Mouse (Mus musculus): ENCODE results near the gene Gfpt1.
A peak's percentile ranks its signal among the peaks of the same experiment; 100 is the strongest.
"Not testable (repeated sequence)": the region's sequence is repeated elsewhere in the genome, so short reads cannot be mapped to it uniquely, and the experiment has no call there.

Gfpt1 gene

DNA sequence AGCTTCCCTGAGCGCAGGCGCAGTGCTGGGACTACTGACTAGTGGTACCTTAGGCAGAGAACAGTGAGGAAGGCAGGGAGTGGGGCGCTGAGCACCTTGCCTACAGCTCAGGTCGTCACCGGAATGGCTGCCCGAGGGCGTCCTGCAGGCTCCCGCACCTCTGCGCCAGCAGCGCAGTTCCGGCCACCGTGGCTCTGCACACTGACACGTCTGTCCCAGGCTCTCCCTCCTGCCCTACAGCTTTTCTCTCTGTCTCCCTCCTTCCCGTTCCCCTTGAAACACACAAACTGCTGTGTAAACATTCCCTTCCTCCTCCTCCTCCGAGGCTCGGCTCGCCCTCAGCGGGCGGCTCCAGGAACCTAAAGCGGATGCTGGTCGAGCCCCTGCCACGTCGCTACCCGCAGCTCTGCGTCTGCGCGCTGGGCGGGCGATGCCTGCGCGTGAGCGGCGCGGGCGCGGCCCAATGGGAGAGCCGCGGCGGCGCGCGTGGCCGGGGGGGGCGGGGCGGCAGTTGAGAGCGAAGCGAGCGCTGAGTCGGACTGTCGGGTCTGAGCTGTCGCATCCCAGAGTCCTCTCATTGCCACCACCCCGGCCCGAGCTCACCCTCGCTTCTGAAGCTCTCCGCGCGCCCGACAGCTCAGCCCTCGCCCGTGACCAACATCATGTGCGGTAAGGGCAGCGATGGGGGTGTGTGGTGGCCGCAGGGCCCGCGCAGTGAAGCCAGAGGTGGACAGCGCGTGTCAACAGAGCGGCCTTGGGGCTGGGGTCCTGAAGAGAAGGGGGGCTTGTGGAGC, at the start of gene Gfpt1:
Gene Gfpt1 (plus strand): TSS at position 510 of the 794 bp plus-strand sequence.
- DNase-seq (ENCODE audit: low spot score in 2 of 2), result peak; percentile 90 to 94

DNA sequence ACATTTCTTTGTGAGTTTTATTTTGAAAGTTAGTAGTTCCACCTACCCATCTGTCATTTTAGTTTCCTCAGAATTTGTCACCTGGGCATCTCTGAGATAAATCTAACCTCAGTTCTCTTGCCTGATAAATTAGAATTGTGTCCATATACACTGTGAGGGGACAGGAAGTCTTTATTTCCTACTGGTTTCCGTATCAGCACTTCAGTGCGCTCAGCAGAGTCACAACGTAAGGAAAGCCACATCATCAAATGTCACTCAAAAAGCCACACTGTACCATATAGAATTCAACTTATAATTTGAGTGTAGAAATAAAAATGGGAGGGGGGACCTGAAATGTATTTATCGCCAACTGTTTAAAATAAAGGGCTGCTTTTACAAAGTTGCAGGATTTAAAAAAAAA, 48.4 kb upstream of the Gfpt1 start:
- DNase-seq (ENCODE audit: low spot score in 2 of 2), result no peak

DNA sequence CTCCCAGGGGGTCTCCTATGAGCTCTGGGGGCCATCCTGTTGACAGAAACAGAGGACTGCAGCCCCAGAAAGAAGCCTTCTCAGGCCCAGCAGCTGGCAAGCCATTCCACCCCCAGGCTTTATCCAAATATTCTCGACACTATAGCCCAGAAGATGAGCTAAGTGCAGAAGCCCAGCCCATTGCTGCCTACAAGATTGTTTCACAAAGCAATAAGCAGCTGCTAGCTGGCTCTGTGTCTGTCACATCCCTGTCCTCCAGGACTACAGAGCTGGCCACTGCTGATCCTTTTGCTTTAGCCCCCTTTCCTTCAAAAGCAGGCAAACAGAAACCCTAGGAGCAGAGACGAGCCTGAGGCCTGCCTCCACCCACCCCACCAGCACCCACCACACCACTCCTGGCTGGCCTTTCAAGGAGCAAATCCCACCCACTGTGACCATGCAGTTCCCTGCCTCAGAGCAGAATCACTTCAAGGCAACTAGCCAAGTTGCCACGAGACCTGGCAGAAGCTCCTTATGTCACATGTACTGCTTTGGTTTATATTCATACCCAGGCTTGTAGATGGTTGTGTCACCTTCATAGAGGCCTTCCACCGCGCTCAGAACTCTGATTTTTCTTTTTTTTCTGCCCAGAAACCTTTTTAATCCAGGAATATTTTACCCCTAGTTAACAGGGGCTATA, 45.9 kb upstream of the Gfpt1 start:
- DNase-seq (ENCODE audit: low spot score in 2 of 2), result no peak

DNA sequence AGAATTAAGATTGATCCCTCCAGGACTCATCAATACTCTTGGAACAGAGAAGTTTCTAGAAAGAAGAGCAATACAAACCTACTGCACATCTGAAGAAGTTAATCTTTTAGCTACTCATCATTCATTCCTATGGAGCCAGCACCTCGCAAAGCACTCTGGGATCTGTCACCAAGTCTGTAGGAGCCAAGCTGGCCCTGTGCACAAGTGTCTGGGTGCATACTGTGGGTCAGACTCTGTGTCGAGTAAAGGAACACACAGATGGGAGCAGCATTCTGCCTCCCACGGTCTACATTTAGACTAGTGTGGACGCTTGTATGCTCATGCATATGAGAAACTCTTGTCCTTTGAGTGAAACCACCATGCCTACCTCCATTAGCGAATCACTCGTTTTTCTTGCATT, 45.3 kb upstream of the Gfpt1 start:
- no peak for DNase-seq (ENCODE audit: low spot score in 2 of 2)

DNA sequence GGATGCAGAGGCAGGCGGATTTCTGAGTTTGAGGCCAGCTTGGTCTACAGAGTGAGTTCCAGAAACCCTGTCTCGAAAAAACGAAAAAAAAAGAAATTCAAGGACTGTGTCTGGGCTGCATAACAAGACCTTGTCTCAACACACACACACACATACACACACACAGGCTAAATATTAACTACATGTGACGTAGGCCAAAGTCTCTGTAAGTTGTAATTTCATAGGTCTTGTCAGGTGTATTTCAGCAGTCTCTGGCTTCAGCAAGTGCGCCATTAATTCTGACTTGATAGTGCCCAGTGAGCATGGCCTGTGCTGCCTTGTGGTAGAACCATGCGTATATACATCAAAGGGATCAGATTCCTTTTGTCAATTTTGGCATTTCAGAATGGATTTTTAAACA, 40.7 kb upstream of the Gfpt1 start:
- no peak for DNase-seq (ENCODE audit: low spot score in 2 of 2)

DNA sequence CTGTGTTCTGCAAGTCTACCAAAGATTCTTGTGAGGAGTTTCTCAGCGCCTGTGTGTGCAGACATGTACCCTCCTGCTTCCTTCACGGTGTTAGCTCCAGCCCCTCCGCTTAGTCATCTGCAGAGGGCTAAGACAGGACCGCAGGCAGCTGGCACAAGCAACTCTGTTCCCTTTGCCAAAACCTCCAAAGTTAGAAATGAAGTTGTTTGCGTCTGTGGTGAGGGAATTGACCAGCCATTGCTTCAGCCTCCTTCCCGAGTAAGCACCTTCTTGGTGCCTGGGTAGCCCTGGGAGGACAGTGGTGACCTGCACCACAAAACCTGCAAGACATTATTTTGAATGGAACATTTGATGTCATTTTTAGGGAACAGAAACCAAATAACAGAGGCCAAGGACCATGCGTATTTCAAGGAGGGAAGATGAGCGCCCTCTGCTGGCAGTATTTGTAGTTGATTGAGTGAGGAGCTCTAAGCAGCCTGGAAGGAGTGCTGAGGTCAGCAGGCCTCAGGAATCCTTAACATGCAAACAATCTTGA, 40.1 kb upstream of the Gfpt1 start:
- DNase-seq (ENCODE audit: low spot score in 2 of 2), result peak; percentile 65 to 79

DNA sequence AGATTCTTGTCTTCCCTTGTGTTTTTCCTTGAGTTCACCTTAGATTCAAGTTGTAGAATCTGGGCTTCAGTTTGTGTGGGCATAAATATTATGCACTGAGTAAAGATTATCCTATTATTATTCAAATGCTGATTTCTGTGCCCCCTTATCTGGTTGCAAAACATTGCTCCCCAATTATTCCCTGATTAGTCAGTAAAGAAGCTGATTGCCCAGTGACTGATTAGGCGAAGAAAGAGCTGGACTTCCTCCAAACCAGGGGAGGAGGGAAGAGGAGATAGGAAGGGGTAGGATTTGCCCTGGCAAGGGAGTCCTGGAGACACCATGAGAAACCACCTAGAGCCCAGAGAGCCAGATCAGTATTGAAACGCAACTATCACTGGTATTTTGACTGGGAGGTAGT, 38.5 kb upstream of the Gfpt1 start:
- no peak for DNase-seq (ENCODE audit: low spot score in 2 of 2)

DNA sequence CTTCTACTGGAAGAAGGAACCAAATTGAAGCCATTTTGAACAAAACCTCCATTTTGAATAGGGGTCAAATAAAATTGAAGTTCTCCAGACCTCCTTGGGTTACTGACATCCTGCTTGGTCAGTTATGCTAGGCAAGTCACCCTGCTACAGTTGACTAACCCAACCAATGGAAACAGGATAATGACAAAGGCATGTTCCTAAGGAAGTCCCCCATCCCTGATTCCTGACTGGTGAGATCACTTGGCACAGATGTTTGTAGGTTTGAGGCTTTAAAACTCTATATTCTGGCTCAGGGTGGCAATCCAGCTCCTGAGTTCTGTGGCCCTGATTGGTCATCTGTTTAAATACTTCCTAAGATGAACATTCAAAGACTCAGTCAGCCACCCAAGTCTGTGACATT, 37.1 kb upstream of the Gfpt1 start:
- no peak for DNase-seq (ENCODE audit: low spot score in 2 of 2)

DNA sequence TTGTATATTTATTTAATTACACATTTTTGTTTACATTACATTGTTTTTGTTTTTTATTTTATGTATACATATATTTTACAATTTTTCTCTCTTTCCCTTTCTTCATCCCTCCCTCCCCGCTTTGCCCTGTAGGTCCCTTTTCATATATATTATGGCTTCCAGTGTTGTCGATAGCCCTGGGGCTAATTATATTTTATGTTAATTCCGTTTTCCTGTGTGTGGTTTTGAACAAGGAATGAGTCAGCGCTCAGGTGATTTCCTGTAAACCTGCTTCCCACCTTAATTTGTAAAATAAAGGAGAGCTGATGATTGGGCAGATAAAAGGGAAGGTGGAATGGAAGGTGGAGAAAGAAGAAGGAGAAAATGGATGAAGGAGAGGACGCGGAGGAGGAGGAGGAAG, 33.8 kb upstream of the Gfpt1 start, which contains the start of gene Nfu1:
Gene Nfu1 (plus strand): TSS at position 350 of the 400 bp plus-strand sequence.
- no peak for DNase-seq (ENCODE audit: low spot score in 2 of 2)

DNA sequence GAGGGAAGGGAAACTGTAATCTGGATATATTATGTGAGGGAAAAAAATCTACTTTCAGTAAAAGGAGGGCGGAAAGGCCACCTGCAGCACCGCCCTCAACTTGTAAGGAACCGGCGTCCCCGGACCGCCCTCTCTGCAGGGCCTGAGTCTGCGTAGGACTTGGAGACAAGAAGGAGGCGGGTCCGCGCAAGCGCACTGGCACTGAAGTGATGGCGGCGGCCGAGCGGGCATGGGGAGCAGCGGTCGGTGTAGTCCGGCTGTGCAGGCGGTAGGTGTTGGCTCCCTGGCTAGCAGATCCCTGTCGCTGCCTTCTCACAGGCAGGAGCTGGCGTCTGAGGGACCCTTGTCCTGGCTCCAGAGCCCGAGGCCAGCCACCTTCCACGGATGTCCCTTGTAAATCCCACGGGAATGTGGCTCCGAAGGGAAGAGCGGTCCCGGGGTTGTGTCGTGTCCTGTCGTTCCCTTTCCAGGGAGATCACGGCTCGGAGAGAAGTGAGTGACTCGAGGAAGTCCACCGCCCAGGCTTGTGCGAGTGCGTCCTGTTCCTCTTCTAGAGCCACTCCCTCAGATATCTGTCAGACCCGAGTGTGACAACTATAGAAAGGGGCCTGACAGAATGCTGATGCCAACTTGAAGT, 32.8 kb upstream of the Gfpt1 start:
- peak; percentile 89 to 94 for DNase-seq (ENCODE audit: low spot score in 2 of 2)

DNA sequence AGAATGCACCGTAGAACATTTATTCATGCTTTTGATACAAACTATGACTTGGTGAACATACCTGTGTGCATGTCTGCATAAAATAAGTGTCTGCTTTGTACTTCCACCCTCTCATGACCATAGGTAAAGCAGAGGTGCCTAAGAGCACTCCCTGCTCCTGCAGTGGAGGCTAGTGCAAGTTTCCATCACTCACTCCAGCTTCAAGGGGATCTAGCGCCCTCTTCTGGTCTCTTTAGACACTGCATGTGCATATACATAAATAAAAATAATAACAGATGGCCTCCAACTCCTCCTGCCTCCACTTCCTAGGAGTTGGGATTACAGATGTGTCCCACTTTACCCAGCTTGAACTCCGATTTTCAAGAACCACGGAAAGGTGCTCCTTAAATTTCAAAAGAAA, 25.7 kb upstream of the Gfpt1 start:
- DNase-seq (ENCODE audit: low spot score in 2 of 2), result no peak

DNA sequence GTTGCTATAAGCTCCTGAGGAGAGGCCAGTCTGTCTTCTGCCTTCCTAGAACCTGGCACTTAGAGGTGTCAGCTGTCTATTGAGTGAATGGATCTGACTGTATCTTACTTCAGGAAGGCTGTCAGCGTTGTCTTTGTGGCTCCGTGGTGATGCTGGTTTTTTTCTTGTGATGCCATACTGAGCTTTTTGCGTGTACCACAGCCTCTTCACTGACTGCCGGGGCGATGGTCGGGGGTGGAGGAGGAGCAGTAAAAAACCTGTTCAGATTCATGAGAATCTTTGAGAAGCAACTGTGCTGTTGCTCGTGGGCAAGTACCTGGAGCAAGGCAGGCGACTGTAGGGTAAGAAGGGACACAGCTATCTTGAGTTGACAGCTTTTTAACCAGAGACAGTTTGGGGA, 23.8 kb upstream of the Gfpt1 start:
- no peak for DNase-seq (ENCODE audit: low spot score in 2 of 2)

DNA sequence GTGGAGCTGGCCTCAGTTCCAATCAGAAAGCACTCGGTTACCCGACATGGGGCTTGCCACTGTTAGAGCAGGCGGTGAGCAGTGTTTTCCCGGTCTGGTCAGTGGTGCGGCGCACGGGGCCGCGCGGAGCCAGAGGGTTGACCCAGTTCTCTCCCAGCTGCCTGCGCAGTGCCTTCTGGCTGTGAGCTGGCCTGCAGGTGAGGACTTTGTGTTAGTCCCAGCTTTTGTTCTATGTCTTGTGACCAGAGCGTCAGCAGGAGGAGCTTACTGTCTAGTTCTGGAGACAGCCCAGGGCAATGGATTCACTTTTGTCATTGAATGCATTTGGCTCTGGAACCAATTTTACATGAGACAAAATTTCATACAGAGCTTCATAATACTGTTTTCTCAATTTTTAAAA, 20.9 kb upstream of the Gfpt1 start:
- DNase-seq (ENCODE audit: low spot score in 2 of 2), result no peak

DNA sequence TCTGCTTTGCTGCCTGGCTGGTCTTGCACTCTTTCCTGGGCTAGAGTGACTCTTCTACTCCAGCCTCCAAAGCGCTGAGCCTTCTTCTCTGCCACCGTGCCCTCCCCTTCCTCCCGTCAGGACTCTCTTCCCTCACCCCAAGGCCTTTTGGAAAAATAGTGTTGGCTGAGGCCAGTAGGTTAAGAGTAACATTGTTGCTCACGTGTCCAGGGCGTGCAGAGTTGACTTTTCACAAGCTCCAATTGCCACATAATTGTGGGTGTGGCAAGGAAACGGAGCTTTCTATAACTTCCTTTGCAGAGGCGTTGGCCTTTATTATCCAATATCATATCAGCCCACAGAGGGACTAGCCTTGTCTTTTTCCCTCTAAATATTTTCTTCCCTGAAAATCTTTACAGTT, 15.7 kb upstream of the Gfpt1 start:
- peak in 1 of 2 experiments; percentile 63 for DNase-seq (ENCODE audit: low spot score in 2 of 2)

DNA sequence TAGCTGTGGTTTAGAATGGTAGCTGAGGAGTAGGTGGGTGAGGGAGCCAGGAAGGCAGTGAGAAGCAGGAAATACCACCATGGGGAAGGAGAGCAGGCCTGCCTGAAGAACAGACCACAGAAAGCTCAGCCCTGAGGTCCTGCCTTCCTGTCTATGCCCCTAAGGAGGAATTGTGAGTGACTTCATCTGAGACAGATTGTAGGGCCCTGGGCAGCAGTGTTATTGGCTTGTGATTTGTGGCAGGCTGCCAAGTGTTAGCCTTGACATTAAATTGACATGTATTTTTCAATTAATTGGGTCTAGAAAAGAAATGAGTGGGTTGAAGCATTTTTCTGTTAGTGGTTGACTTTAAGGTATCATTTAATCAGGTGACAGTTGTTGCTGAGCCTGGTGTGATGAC, 13.8 kb upstream of the Gfpt1 start:
- no peak for DNase-seq (ENCODE audit: low spot score in 2 of 2)

DNA sequence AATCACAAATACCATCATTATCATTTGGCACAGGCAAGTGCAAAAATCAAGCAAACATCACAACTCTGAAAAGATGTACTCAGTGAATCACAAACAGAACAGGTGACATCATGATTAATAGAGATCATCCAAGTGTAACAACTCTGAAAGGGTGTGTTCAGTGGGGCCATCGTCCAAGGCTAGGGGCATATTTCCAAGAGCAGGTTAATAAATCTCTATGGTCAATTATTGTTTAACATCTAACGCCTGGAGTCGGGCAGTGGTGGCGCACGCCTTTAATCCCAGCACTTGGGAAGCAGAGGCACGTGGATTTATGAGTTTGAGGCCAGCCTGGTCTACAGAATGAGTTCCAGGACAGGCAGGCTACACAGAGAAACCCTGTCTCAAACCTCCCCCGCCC, 11.3 kb upstream of the Gfpt1 start:
- DNase-seq (ENCODE audit: low spot score in 2 of 2), result not testable (repeated sequence)

DNA sequence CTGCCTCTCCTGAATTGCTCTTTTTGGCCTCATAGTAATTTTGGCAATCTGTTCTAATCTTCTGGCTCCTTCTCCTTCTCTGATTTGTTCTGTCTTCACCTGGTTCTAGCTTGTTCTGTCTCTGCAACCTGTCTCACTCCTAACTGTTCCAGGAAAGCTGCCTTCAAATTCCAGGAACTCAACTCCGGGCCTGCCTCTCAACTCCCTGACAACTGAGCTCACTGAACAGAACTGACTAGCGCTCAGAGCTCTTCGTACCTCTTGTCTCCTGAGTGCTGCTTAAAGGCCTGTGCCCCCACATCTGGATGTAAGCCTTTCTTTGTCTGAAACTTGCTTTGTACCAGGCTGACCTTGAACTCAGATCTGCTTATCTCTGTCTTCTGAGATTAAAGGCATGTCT, 10.2 kb upstream of the Gfpt1 start:
- no peak for DNase-seq (ENCODE audit: low spot score in 2 of 2)

DNA sequence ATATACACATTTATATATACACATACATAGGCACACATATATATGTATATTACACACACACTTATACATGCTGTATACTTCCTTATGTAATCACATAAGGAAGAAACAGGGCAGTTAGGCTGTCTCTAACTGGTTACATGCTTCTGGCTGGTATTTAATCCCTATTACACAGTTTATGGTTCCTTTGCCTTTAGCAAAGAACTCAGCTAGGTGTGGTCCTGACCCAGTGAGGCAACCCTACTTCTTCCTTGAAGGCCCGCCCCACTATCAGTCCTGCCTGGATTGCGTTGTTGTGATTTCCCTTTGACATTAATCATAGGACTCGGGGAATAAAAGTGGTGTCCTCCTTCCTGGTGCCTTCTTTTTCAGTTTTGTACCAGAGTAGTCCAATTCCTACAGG, 8.3 kb upstream of the Gfpt1 start:
- DNase-seq (ENCODE audit: low spot score in 2 of 2), result no peak

DNA sequence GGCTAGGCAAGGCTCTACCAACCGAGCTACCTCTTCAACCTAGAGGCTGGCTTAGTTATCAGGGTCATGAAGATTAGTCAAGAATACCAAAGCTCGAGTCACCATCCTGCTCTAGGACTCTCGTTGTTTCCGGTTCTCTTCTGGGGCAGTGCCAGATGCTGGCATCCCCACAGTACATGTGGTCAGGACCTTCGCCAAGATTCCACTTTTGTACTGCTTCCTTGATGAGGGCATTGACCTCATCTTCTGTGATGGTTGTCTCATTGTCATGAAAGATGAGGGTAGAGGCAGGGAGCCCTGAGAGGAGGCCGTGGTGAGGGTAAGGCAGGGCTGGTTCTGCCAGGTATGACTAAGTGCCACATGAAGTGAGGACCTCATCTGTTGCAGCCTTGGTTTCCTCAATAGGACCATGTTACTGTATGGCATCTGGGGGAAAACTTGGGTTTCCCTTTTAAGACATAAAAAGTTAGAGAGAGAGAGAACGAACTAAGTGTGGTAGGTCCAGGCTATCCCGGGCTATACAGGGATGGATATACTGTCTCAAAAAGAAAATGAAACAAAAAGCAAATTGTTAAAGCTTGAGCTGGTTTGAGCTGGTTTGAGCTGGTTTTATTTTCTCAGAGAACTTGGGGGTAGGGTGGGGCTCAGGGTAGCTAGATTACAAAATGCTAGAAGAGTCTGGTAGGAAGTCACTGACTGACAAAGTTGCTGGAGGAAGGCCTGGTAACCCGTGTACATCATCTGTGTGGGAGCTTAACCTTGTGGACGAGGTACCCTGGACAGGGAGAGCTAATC, 4.6 kb upstream of the Gfpt1 start:
- DNase-seq (ENCODE audit: low spot score in 2 of 2), result no peak

DNA sequence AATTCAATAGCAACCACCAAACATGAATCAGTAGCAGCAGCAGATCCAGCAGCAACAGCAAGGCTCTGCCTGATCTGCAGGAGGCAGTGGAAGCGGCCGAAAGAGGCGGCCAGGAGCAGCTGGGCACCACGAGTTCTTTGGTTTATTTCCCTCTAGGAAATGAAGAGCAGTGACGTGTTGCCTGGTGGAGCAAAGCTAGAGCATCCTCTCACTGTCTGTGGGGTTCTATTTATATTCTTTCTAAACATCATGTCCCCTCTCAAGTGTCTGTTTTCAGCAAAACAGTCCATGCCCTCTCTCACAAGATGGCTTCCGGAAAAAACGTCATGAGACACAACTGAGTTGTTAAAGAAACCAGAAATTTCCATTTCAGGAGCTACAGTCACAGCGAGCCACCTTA, 3.5 kb upstream of the Gfpt1 start:
- DNase-seq (ENCODE audit: low spot score in 2 of 2), result no peak

DNA sequence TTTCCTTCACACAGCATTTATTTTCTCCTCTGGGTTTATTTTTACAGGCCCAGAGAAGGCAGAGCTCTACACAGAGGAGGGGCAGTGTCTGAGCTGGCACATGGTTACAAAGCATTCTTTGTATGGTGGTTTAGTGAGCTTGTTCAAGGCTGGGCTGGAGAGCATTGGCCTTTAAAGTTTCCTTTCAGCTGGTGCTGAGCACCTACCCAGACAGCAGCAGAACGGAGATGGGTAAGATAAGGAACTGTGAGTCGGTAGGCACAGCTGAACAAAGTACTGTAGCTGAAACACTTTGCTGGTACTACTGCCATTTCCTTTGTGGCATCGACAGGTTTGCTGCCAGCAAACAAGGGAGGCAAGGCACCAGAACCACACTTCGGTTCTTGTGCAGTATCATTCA, 1.7 kb upstream of the Gfpt1 start:
- DNase-seq (ENCODE audit: low spot score in 2 of 2), result no peak

DNA sequence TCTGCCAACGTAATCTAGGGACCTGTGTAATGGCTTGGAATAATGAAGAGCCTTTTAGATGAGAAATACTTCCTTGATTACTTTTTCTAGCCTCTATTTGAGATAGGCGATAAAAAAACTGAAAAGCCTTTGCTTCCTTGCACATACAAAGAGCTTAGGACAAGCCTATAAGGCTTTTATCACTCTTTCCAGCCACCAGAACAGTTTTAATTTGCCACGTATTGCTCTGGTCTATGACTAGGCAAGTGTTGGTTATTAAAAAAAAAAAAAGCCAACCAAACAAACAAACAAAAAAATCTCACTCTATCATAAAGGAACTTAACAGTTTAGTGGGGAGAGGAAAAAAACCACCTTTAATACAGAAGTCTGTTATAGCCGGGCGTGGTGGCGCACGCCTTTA, 1.2 kb upstream of the Gfpt1 start:
- DNase-seq (ENCODE audit: low spot score in 2 of 2), result no peak
